Mouse (Mus musculus): ENCODE results near the gene Igsf23. TPM values are rescaled to one million over a fixed set of nuclear protein-coding genes. Genes with fewer than 3 reads are reported as not detected.

The Igsf23 gene
- polyA plus RNA-seq, 1 experiment from 2014 or later, result not detected

DNA sequence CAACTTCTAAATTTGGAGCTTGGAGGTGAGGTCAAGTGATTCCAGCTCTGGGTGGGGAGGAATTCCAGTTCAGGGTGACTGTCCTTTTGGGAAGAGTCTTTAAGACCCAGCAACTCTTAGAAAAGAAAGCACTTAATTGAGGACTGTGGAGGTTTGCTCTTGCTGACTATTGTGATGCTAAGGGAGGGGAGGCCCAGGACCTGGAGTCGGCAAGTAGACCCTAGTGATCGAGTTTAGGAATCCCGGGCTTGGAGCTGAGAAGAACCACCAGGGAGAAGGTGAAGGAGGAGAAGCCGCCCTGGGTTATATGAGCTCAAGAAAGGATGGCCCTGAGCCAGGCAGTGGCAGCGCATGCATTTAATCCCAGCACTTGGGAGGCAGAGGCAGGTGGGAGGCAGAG is 22.1 kb downstream of the Igsf23 start:
- Histone ChIP-seq H3K9ac (no peak overlapping the region), H3K27me3 (ENCODE audit: control insufficient read depth, insufficient read depth, low read length) (no peaks in the 10 kb centered on the region), H3K4me3 (replicated peaks; ENCODE audit: low read length) (no peak overlapping the region), H3K4me1 (replicated peaks; ENCODE audit: control insufficient read depth, insufficient read depth, low read length) (no peaks in the 10 kb centered on the region; the same call in 1 of the 2 replicates), H3K9me3 (ENCODE audit: control insufficient read depth, low read length) (no peaks in the 10 kb centered on the region), H3K27ac (no peak overlapping the region), H3K36me3 (replicated peaks; ENCODE audit: control insufficient read depth, insufficient read depth) (no peaks in the 10 kb centered on the region), H3K4me2 (replicated peaks) (no peak overlapping the region)
- ATAC-seq (ENCODE audit: low FRiP score) (no peak), DNase-seq (ENCODE audit: low spot score) (no peak)
- WGBS, result 60% methylated on average over 5 of the region's 5 CpGs

DNA sequence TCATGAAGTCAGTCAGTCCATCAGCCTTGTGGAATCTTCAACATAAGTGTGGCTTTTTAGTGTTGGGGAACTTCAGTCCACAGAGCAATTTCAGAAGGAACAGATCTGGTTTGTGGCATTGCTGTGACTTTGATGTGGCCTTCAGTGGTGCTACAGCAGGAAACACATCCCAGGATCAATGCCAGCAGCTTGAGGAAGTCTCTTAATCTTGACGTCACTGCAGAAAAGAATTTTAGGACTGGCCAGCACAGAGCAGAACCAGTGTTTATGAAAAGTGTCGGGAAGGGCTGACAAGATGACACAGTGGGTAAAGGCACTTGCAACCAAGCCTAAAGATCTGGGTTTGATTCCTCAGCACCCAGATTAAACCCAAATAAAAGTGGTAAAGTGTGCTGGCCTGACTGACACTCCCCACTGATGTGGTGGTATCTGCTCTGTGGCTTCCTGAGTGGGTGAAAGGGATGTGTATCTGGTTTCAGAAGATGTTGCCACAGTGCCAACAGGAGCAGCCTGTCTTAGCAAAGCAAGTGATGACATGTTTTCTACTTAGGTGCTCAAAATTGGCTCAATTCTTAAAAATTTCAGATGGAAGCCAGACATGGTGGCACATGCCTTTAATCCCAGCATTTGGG is 23.6 kb downstream of the Igsf23 start:
- Histone ChIP-seq H3K27ac (no peak overlapping the region), H3K4me2 (replicated peaks) (no peak overlapping the region), H3K4me3 (replicated peaks; ENCODE audit: low read length) (no peak overlapping the region), H3K27me3 (ENCODE audit: control insufficient read depth, insufficient read depth, low read length) (no peaks in the 10 kb centered on the region), H3K9me3 (ENCODE audit: control insufficient read depth, low read length) (no peaks in the 10 kb centered on the region), H3K4me1 (replicated peaks; ENCODE audit: control insufficient read depth, insufficient read depth, low read length) (no peaks in the 10 kb centered on the region; the same call in 1 of the 2 replicates), H3K36me3 (replicated peaks; ENCODE audit: control insufficient read depth, insufficient read depth) (no peaks in the 10 kb centered on the region), H3K9ac (no peak overlapping the region)
- no peak for DNase-seq (ENCODE audit: low spot score)
- ATAC-seq (ENCODE audit: low FRiP score), result no peak
- WGBS, result 79% methylated on average over 2 of the region's 2 CpGs

GRCm38 (mm10) chr7:19925376-19925775 is 25.2 kb downstream of the Igsf23 start:
- DNase-seq (ENCODE audit: low spot score) (no peak), ATAC-seq (ENCODE audit: low FRiP score) (no peak)
- H3K36me3 ChIP-seq (replicated peaks; ENCODE audit: control insufficient read depth, insufficient read depth), result no peaks in the 10 kb centered on the region
- 73% methylated on average over 1 of the region's 1 CpGs for WGBS
- no peak overlapping the region for H3K27ac ChIP-seq
- H3K27me3 ChIP-seq (ENCODE audit: control insufficient read depth, insufficient read depth, low read length), result no peaks in the 10 kb centered on the region
- H3K4me3 ChIP-seq (replicated peaks; ENCODE audit: low read length), result no peak overlapping the region
- H3K4me1 ChIP-seq (replicated peaks; ENCODE audit: control insufficient read depth, insufficient read depth, low read length), result no peaks in the 10 kb centered on the region; the same call in 1 of the 2 replicates
- no peak overlapping the region for H3K9ac ChIP-seq
- no peak overlapping the region for H3K4me2 ChIP-seq (replicated peaks)
- no peaks in the 10 kb centered on the region for H3K9me3 ChIP-seq (ENCODE audit: control insufficient read depth, low read length)

GRCm38 (mm10) chr7:19923797-19924196 is 26.8 kb downstream of the Igsf23 start:
- H3K36me3 ChIP-seq (replicated peaks; ENCODE audit: control insufficient read depth, insufficient read depth), result no peaks in the 10 kb centered on the region
- 25% methylated on average over 9 of the region's 15 CpGs for WGBS
- H3K9me3 ChIP-seq (ENCODE audit: control insufficient read depth, low read length), result no peaks in the 10 kb centered on the region
- H3K27ac ChIP-seq, result no peak overlapping the region
- H3K4me3 ChIP-seq (replicated peaks; ENCODE audit: low read length), result no peak overlapping the region
- H3K27me3 ChIP-seq (ENCODE audit: control insufficient read depth, insufficient read depth, low read length), result no peaks in the 10 kb centered on the region
- no peak overlapping the region for H3K9ac ChIP-seq
- ATAC-seq (ENCODE audit: low FRiP score) (no peak), DNase-seq (ENCODE audit: low spot score) (no peak)
- 0 out of 2 replicates have a peak overlapping the region, but pooled peaks have one; percentile 19 for H3K4me2 ChIP-seq (replicated peaks)
- H3K4me1 ChIP-seq (replicated peaks; ENCODE audit: control insufficient read depth, insufficient read depth, low read length), result peaks cover 4% of the 10 kb centered on the region

DNA sequence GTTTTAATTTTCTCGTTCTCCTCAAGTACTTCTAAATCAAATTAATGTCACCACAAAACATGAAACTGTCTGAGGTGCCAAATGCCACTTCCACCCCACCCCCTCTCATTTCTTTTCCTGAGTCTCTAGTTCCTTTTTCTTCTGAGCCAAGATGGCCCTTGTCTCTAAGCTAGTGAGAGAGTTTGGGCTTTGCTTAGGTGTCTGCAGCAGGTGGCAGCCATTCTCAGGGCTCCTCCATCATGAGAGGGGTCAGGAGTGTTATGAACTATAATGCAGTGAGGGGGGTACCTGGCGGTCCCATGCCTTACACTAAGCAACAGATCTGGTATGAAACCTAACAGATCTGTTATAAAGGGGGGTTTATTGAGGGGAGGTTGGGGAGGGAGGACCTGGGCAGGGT is 27.2 kb downstream of the Igsf23 start:
- no peak for DNase-seq (ENCODE audit: low spot score)
- H3K9me3 ChIP-seq (ENCODE audit: control insufficient read depth, low read length), result no peaks in the 10 kb centered on the region
- 42% methylated on average over 2 of the region's 2 CpGs for WGBS
- peaks cover 3% of the 10 kb centered on the region; the same call in 1 of the 2 replicates for H3K36me3 ChIP-seq (replicated peaks; ENCODE audit: control insufficient read depth, insufficient read depth)
- no peak overlapping the region for H3K4me3 ChIP-seq (replicated peaks; ENCODE audit: low read length)
- H3K27me3 ChIP-seq (ENCODE audit: control insufficient read depth, insufficient read depth, low read length), result no peaks in the 10 kb centered on the region
- no peak overlapping the region for H3K4me2 ChIP-seq (replicated peaks)
- H3K9ac ChIP-seq, result no peak overlapping the region
- no peak overlapping the region for H3K27ac ChIP-seq
- H3K4me1 ChIP-seq (replicated peaks; ENCODE audit: control insufficient read depth, insufficient read depth, low read length), result peaks cover 4% of the 10 kb centered on the region
- ATAC-seq (ENCODE audit: low FRiP score), result no peak

- Histone ChIP-seq H3K36me3 (replicated peaks; ENCODE audit: control insufficient read depth, insufficient read depth) (peaks cover 19% of the 10 kb centered on the region), H3K9me3 (ENCODE audit: control insufficient read depth, low read length) (no peaks in the 10 kb centered on the region), H3K4me2 (replicated peaks) (peak within 1 kb of the TSS; percentile 67), H3K4me1 (replicated peaks; ENCODE audit: control insufficient read depth, insufficient read depth, low read length) (peaks cover 4% of the 10 kb centered on the region), H3K9ac (peak within 1 kb of the TSS; percentile 85), H3K27me3 (ENCODE audit: control insufficient read depth, insufficient read depth, low read length) (no peaks in the 10 kb centered on the region), H3K4me3 (replicated peaks; ENCODE audit: low read length) (peak within 1 kb of the TSS; percentile 70), H3K27ac (peak within 1 kb of the TSS; percentile 91)
- ATAC-seq (ENCODE audit: low FRiP score) (peak; percentile 89), DNase-seq (ENCODE audit: low spot score) (peak; percentile 81)
- whole genome bisulfite sequencing, result 1% methylated on average over 60 of the region's 60 CpGs
These were observed 29.9 kb downstream of the Igsf23 start, which contains the start of gene Pvr for GRCm38 (mm10) chr7:19920506-19921261. Gene Pvr (minus strand): TSS chr7:19921160.

- no peak for DNase-seq (ENCODE audit: low spot score)
- Histone ChIP-seq H3K9me3 (ENCODE audit: control insufficient read depth, low read length) (no peaks in the 10 kb centered on the region), H3K4me1 (replicated peaks; ENCODE audit: control insufficient read depth, insufficient read depth, low read length) (peaks cover 4% of the 10 kb centered on the region), H3K4me2 (replicated peaks) (peak overlapping the region; percentile 67), H3K27me3 (ENCODE audit: control insufficient read depth, insufficient read depth, low read length) (no peaks in the 10 kb centered on the region), H3K9ac (peak overlapping the region; percentile 85), H3K36me3 (replicated peaks; ENCODE audit: control insufficient read depth, insufficient read depth) (peaks cover 22% of the 10 kb centered on the region), H3K4me3 (replicated peaks; ENCODE audit: low read length) (peak overlapping the region; percentile 70), H3K27ac (peak overlapping the region; percentile 91)
- ATAC-seq (ENCODE audit: low FRiP score), result peak; percentile 39
- 38% methylated on average over 4 of the region's 4 CpGs for WGBS
These were observed 30.4 kb downstream of the Igsf23 start for GRCm38 (mm10) chr7:19920166-19920505.

GRCm38 (mm10) chr7:19914558-19914957 is 36.0 kb downstream of the Igsf23 start:
- WGBS, result 97% methylated on average over 7 of the region's 7 CpGs
- ATAC-seq (ENCODE audit: low FRiP score), result no peak
- no peak overlapping the region for H3K9ac ChIP-seq

GRCm38 (mm10) chr7:19911695-19912524 is 38.6 kb downstream of the Igsf23 start:
- DNase-seq (ENCODE audit: low spot score), result no peak
- Histone ChIP-seq H3K4me1 (replicated peaks; ENCODE audit: control insufficient read depth, insufficient read depth, low read length) (no peaks in the 10 kb centered on the region), H3K4me3 (replicated peaks; ENCODE audit: low read length) (no peak overlapping the region)

More at GRCm38 (mm10) chr7:19914558-19914957, 36.0 kb downstream of the Igsf23 start:
- H3K36me3 ChIP-seq (replicated peaks; ENCODE audit: control insufficient read depth, insufficient read depth), result peaks cover 26% of the 10 kb centered on the region
- H3K27me3 ChIP-seq (ENCODE audit: control insufficient read depth, insufficient read depth, low read length), result no peaks in the 10 kb centered on the region
- H3K9me3 ChIP-seq (ENCODE audit: control insufficient read depth, low read length), result no peaks in the 10 kb centered on the region
- no peak overlapping the region for H3K27ac ChIP-seq
- no peak overlapping the region for H3K4me2 ChIP-seq (replicated peaks)
- H3K4me3 ChIP-seq (replicated peaks; ENCODE audit: low read length), result no peak overlapping the region
- no peak for DNase-seq (ENCODE audit: low spot score)
- H3K4me1 ChIP-seq (replicated peaks; ENCODE audit: control insufficient read depth, insufficient read depth, low read length), result no peaks in the 10 kb centered on the region

More at GRCm38 (mm10) chr7:19911695-19912524, 38.6 kb downstream of the Igsf23 start:
- WGBS, result 86% methylated on average over 23 of the region's 23 CpGs
- no peak for ATAC-seq (ENCODE audit: low FRiP score)
- no peak overlapping the region for H3K27ac ChIP-seq
- no peaks in the 10 kb centered on the region for H3K9me3 ChIP-seq (ENCODE audit: control insufficient read depth, low read length)
- no peak overlapping the region for H3K4me2 ChIP-seq (replicated peaks)
- no peak overlapping the region for H3K9ac ChIP-seq
- no peaks in the 10 kb centered on the region for H3K27me3 ChIP-seq (ENCODE audit: control insufficient read depth, insufficient read depth, low read length)
- peaks cover 31% of the 10 kb centered on the region for H3K36me3 ChIP-seq (replicated peaks; ENCODE audit: control insufficient read depth, insufficient read depth)

All from hindbrain, embryonic 14.5 days (tissue).